Mouse (Mus musculus) lung, postnatal 25 days (tissue): ENCODE data around the gene Babam2.
"Not testable (repeated sequence)": the region's sequence is repeated elsewhere in the genome, so short reads cannot be mapped to it uniquely, and the experiment has no call there.

Experiments used
- DNase-seq: peaks from one replicate; pipeline ENCODE4 v3.0.0; 2022; ENCODE audit warnings: low spot score

Gene Babam2

DNA sequence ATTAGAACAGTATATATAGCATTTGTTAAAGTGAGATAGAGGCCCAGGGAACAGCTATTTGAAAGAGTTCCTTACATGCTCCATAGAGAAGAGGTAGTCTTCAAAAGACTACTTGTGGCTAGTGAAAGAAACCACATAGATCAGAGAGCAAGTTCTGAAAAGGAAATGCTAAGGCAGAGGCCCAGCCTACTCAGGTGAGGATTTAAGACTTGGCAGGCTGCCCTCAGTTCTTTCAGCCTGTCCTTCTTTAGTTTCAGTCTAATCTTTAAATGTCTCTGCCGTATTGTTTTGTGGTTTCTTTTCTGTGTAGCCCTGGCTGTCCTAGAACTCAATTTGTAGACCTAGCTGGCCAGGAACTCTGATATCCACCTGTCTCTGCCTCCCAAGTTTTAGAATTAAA, 134.1 kb downstream of the Babam2 start:
- peak; percentile 28 for DNase-seq

DNA sequence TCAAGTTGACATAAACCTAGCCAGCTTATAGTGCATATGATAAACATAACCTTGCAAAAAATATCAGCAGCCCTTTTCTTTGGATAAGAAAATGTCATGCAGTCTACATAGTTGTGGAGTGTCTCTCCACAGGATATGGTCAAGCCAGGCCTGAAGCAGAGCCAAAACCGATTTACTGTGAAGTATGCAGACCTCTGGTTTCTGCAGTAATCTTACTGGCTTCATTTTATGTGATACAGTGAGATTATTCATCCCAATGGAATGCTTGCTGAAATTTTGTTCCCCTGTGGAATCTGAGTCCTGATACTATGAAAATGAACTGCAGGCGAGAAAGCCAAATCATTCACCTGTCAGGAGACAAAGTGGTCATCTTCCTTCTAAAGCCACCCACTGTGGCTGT, 138.2 kb downstream of the Babam2 start:
- DNase-seq = no peak

DNA sequence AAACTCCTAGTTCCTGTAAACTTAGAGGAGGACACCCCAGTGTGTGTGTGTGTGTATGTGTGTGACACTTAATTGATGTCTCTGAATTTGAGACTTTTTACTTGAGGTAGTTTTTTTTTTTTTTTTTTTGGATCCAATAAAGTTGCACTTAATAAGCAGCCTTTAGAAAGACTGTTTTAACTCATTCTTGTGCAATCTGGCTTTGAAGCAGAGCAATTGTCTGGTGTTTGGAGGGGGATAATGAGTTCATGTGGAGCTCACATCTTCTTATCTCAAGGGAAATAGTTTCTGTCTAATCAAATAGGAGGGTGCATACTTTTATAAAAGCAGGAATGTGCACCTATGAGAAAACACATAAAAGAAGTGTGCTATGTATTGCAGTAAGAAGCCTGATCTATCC, 142.5 kb downstream of the Babam2 start:
- DNase-seq = no peak

DNA sequence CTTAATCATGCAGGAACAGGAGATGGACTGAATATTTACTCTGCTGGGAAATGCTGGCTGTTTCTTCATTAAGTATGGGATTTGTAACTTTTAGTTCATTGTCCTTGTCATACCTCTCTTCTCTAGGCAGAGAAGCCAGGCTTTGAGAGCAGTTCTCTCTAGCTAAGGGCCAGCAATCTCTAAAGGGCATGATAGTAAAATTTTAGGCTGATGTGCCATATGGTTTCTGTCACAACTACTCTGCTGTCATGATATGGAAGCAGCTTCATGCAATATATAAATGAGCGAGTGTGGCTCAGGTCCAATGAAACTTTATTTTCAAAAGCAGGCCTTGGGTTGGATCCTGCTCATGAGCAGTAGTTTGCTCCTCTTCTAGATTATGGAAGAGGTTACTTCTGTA, 142.9 kb downstream of the Babam2 start:
- DNase-seq = no peak

DNA sequence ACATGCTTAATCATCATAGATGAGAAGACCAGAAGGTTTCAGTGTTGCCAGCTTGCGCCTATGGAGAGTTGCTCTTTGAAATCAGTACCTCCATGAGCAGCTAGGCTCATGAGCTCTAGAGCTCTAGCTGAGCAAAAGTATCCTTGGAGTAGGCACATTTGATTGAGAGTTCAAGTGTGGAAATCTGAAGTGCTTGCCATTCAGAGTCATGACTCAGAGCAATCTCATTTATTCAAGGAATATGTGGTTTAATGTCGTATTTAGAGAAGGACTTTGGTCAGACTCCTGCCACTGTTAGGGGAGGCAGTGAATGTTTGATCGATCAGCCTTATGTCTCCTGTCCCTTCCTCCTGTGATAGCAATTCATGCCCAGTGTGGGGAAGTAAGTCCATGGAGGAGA, 147.4 kb downstream of the Babam2 start:
- DNase-seq = peak; percentile 24

DNA sequence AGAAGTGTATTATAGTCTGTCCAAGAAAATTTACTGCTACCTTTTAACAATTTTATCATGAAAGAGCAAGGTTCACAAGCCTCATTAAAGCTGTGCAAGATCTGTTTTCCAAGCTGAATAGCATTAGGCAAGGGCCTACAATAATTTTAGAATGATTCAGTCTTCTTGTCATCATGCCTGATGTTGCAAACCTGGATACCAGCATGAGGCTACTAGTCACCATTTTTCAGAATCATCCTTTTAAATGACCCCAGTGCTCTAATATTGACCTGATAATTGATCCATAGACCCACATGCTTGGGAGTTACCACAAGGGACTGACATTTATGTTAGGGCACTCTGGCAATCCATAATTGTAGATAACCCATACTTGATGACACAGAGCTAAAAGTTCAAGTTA, 149.5 kb downstream of the Babam2 start:
- DNase-seq = no peak

DNA sequence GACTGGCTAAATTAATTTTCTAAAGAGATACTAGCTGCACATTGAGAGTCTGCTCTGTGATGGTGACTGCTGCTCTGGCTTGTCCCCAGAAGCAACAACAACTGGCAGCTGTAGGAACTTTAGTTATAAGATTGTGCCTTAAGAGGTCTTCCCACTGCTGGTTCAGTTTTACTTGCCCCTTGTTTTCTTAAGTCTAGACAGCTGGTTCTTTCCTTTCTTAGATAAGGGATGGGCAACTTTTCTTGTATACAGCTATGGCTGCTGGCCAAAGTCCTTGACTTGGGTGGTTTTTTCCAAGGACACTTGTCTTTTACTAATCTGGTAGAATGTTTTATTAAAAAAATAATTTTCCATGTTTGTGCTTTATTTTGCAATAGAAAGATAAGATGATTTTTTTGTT, 151.5 kb downstream of the Babam2 start:
- DNase-seq = no peak

DNA sequence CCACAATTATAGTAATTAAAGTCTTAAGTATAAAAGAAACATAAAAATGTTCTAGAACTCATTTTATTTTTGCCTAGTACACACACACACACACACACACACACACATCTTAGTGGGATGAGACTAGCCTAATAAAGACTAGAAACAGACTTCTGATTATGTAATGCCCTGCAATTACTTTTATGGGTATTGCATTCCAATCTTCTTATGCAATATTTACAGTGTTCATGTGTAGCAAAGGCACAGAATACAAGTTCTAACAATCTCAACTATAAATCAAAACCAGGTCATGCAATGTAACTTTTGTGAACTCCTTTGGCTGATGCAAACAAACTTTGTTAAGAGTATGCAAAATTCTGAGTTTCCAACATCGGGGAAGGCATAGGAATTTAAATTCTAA, 155.3 kb downstream of the Babam2 start:
- DNase-seq = no peak

DNA sequence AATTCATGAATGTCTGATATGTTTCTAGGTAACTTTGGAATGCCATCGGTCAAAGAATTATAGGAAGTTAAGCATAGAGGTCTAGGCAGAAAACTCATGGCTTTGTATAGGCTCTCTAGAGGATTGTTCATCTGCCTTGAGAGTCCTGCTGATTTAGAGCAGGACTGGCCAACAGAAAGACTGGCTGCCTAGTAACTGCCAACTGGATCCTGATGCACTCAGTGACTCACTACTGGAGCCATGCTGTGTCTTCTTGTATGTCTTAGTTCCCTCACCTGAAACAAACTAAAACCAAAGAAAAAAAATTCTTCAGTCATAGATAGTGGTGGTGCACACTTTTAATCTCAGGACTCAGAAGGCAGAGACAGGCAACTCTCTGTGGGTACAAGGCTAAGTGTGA, 156.3 kb downstream of the Babam2 start:
- no peak for DNase-seq

DNA sequence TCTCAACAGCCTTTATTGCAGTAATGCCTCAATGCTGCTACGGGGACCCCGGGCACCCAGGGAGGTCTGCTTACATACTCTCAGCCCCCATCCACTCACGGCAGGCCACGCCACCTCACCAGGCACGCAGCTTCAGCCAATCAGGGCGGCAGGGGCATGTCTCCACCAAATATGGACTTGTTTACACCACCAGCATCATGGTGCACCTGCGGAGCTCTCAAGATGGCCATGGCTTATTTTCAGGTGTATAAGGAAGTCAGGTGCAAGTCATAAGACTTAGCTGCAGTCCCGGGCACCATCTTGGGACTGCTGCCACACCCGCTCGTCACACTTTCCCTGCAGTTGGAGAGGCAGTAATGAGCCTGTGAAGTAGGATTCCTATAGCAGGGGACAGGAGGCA, 161.4 kb downstream of the Babam2 start:
- DNase-seq = not testable (repeated sequence)

DNA sequence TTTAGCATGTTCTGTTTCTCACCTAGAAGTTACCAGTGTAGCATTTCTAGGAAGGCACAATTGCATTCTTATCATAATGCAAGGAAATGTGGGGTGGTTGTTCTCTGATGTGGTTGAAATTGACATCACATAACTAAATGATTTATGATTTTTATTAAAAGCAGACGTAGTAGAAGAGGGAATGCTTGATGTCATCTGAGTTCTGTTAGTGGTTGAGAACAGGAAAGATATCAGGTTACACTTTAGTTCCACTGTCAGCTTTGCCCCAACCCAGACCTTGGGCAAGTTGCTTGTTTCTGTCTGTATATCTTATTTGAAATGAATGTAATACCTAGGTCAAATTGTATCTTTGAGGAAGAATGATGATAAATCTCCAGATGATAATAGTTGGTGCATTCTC, 162.9 kb downstream of the Babam2 start:
- no peak for DNase-seq

DNA sequence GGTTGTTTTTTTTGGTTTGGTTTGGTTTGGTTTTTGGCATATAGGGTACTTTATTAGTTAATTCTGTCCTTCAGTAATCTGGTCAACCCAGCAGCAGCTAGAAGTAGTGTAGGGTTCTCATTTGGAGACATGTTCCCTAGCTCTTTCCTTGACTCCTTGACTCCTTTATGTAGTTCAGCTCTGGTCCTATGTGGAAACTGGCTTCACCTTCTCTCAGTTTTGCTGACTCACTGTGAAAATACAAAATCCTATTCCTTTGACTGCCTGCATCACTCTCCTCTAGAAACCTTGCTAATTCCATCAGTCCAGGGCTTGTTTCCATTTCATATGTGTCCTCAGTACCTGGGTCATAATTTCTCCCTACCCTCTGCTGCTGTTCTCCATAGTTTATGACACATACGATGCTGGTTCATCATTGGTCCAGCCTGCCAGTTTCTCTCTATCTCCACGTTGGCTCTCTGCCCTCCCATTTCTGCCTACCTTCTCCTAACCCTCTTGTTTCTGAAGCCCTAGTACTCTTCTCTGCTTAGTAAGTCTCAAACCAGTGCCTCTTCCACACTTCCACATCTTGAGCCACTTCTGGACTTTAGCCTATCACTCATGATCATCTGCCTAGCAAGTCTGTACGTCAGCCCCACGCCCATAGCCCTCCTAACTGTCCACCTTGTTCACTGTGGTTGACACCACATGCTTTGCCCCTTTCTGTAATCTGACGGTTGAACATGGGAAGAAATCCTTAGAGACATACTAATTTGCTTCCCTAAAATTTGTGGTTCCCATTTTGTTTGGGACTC, 163.5 kb downstream of the Babam2 start:
- no peak for DNase-seq

DNA sequence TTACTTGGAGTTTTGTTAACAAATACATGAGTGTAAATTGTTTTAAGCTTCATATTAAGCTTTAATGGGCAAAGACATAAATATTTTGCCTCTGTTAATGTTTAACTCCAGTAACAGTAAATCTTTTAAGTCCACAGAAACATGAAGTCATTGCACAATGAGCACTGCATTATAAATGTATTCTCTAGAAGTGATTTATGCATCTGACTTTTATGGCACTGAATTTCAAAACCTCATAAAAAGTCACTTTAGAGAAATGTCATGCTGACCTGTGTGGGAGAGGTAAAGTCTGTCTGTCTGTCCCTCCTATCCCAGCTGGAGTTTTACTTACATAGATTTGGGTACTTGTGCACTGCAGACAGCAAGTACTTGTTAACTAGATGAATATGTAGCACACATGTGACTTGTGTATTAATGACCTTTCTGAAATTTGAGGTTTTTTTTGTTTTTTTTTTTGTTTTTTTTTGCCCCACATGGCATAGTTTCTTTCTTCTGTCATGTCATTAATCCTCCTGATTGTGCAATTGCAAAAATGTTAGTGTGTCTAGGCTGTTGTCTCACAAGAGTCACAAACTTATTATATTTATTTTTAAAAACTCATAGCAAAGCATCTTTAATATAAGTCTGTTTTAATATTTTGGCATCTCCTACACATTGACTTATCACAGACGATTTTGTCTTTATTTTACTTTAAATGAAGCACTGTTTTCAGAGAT, 165.4 kb downstream of the Babam2 start:
- no peak for DNase-seq

DNA sequence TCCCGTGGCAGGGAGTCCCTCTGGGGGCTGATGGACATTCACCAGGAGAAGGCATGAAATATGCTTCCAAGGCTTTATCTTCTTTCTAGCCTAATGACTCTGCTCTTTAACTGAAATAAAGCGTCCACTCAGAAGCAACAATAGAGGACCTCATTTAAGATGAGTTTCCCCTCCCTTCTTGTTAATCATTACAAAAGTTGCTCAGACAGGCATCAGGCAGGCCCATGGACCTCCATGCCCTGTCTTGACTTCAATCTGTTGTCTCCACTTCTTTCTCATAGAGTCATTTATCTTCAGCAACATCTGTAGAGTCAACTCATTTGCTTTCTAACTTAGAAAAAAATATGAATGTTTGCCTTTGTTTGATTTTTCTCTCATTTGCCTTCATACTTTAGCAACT, 166.6 kb downstream of the Babam2 start:
- no peak for DNase-seq

DNA sequence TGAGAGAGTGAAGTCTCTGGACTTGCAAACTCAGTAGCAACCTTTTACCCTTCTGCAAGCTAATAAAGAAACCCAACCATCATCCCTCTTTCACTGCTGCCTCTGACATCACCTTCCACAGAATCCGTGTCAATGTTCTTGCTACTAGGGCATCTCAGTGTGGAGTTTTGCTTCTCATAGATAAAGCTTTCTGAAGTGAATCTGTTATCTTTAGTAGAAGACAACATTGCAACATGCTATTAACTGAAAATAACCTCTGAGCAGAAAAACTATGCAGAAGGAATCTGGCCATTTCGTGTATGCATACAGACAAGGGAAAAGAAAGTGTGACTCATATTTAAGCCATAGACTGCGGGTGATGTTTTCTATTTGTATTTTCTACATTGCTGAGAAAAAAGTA, 168.6 kb downstream of the Babam2 start:
- no peak for DNase-seq

DNA sequence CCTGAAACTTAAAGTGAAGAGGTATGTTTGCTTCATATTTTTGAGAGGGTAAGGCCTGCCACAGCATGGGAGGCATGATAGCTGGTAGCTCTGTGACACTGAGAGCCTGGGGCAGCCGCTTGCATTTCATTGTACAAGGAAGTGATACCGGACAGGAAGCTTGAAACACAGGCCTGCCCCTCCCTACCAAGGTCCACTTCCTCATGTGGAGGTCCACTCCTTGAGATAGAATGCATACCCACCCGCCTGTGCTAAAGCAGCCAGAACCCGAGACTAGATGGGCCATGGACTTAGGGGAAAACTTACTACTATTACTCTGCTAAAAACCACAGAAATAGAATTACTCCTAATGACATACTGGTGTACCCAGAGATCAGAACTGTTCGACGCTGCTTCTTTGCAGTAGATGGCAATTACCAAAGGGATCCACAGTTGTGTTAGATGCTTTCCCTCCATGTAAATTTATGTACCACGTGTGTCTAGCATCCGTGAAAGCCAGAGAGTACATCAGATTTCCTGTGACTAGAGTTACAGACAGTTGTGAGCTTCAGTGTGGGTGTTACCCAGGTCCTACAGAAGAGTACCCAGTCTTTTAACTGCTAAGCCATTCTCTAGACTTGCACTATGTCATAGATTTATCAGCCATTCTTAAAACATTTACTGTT, 173.5 kb downstream of the Babam2 start:
- peak; percentile 65 for DNase-seq

DNA sequence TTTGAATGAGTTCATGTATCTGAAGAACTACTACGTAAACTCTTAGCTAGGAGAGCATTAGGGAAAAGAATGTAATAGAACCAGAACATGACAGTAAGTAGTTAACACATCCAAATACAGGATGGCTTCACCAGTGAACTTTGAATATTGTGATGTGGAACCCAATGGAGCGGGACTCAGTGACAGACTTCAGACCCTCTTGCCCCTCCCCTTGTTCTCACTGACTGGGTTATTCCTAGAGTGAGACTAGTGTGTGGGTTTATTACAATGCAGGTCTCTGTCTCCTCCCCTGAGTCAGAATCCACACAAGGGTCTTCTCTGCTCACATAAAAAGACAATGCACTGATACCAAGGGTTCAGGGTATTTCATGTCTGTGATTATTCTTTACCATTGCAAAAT, 175.8 kb downstream of the Babam2 start:
- DNase-seq = no peak

DNA sequence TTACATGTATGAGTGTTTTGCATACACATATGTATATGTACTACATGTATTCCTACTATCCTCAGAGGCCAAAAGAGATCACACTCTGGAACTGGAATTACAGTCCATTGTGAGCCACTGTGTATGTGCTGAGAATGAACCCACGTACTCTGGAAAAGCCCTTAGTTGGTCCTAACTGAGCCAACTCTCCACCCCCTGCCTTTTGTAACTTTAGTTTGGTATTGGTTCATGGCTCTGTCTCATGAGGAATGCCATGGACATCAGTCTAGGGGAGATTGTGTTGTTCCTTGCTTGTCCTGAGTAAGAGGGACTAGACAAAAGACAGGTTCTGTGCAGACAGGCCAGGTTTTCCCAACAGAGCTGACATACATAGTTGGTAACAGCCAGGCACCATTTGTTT, 177.1 kb downstream of the Babam2 start:
- no peak for DNase-seq

DNA sequence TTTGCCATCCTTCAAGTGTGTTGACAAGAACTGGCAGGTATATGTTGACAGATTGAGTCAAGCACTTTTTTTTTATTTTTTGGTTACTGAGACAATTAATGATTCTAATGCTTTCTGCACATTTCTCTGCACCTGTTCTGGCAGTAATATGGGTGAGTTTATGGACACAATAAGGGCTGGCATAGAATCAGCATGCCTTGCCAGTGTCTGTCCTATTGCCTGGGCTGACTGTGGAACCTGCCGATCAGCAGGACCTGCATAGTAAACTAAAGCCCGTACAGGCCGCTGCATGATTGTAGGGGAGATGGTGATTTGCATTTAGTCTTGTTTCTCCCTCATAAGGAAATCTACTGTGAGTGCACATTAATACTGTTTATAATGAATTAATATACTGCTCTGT, 178.0 kb downstream of the Babam2 start:
- DNase-seq = no peak

DNA sequence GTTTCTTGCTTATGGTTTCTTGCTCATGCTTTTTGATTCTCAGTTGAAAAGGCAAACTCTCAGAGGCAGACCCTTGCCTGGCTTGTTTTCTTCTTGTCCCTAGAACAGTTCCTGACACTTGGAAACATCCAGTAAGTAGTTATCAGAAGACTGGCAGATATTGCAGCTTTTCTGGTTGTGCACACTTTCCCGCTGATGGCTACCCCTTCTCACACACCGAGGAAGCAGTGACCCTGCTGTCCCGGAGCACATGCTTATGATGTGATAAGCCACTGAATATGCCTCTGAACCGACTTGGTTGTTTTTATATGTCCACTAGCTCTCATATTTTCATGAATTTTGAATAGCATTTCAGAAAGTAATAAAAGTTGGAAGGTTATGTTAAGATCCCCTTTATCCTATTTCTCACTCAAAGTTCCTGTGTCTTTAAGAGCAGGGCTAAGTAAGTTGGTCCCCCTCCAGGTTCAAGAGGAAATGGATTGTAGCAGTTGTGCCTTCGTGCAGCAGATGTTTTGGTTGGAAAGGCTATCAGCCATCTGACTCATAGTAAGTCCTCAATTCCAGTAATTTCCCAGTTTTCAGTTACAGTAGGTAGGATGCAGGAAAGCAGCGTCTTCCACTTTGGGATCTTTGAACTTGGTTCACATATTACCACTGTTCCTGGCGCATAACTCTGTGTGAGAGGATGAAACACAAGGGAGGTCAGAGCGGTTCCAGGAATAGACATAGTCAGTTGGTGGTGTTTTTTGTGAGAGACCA, 178.9 kb downstream of the Babam2 start:
- DNase-seq = peak; percentile 33

DNA sequence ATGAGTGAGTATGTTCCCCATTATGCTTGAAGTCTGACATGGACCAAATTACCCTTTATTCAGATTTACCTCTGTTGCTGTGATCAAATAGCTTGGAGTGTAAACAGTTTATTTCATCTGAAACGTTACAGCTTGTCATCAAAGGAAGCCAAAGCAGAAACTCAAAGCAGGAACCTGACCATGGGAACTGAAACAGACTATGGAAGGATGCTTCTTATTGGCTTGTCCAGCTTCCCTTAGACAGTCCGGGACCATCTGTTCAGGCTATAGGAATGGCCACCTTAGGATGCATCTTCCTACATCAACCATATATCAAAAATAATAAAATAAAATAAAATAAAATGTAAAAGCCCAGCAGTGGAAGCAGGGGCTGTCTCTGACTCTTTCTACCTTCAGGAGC, 183.0 kb downstream of the Babam2 start:
- no peak for DNase-seq

DNA sequence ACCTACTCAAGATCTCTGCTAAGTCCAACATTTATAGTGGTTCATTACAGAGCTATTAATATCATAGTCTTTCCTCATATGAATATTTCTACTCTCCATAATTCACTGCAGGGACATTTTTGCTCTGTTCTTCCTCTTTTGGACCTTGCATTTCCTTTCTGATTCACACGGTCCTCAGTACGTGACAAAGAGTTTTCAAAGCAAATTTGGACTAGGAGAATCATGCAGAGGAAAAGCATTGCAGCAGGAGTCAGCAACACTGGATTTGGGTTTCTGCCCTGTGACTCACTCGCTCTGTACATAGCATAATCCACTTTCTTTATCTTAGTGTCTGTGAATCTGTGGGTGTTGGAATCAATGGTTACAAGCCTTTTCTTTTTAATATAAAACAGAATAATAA, 184.8 kb downstream of the Babam2 start:
- no peak for DNase-seq

DNA sequence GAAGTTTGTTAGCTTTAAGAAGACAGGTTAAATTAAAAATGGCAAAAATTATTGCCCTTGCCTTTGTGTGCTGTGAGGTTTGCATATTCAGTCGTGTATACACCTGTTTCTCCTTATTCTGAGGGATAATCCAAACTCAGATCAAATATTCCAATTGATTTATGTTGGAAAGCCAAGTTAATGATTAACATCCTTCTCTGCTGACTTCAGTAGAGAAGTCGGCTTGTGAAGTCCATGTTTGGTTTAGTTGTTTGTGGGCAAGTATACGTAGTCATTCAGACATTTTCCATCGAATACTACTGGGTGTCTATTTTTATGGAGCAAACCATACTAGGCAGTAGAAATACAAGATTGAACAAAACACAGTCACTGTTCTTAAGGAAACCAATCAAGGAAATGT, 187.5 kb downstream of the Babam2 start:
- DNase-seq = no peak
